Mouse (Mus musculus) spleen, adult 2 months (tissue): ENCODE results near the gene AW011738. TPM values are rescaled to one million over a fixed set of nuclear protein-coding genes. Genes with fewer than 3 reads are reported as not detected.
A peak's percentile ranks its signal among the peaks of the same experiment; 100 is the strongest.

ENCODE experiments used
- DNase-seq, 2 experiments: peaks; one replicate each; pipeline versions ENCODE4 v3.0.0 to v3.0.0-alpha.2; 2012 to 2021; ENCODE audit warnings: low spot score in 2 of 2, low read depth in 1 of 2
- H3K27ac ChIP-seq: fragments of 200-500 bp; 2 replicates; pipeline ENCODE4 v1.5.1; 2012; ENCODE audit warnings: low read length, inconsistent platforms; ENCODE audit not compliant: insufficient read depth
- H3K27me3 ChIP-seq: fragments of 200-500 bp; 2 replicates; pipeline ENCODE4 v1.6.1; 2012; ENCODE audit warnings: mild to moderate bottlenecking, moderate library complexity, low read length, inconsistent platforms; ENCODE audit not compliant: control insufficient read depth, insufficient read depth
- H3K36me3 ChIP-seq: fragments of 200-500 bp; 2 replicates; pipeline ENCODE4 v1.6.1; 2012; ENCODE audit warnings: mild to moderate bottlenecking, low read length, inconsistent platforms; ENCODE audit not compliant: control insufficient read depth, insufficient read depth
- H3K4me1 ChIP-seq: fragments of 200-500 bp; 2 replicates; pipeline ENCODE4 v1.6.1; 2011; ENCODE audit warnings: inconsistent platforms; ENCODE audit not compliant: control insufficient read depth, insufficient read depth, insufficient read length
- H3K4me3 ChIP-seq: fragments of 200-500 bp; 2 replicates; pipeline ENCODE4 v1.5.1; 2011; ENCODE audit warnings: mild to moderate bottlenecking, inconsistent platforms; ENCODE audit not compliant: insufficient read depth, insufficient read length; ENCODE audit errors: extremely low read depth
- CTCF ChIP-seq: fragments of 200-500 bp; IDR thresholded peaks from 2 replicates; pipeline ENCODE4 v1.5.1; 2011; ENCODE audit warnings: mild to moderate bottlenecking, inconsistent platforms; ENCODE audit not compliant: insufficient read depth, insufficient read length, insufficient replicate concordance; ENCODE audit errors: extremely low read depth
- POLR2A ChIP-seq: fragments of 200-500 bp; IDR thresholded peaks from 2 replicates; pipeline ENCODE4 v1.6.1; 2011; ENCODE audit warnings: low read depth, low read length, inconsistent platforms
- WGBS: fragments of 180-500 bp; shearing (Covaris S2); methylation state at CpG from one replicate; pipeline ENCODE4 v1.1.7; 2018; 5-methylcytosine and 5-hydroxymethylcytosine counted together
- polyA plus RNA-seq: library from polyadenylated mRNA; depleted of rRNA; stranded (reverse); fragments of >200 nt; gene quantifications from 2 replicates; pipeline ENCODE4 v1.2.3, GENCODE M21; 2012

AW011738 gene
- polyA plus RNA-seq, 1 experiment = 10.6 TPM

- peaks cover 6% of the 10 kb centered on the region for H3K27me3 ChIP-seq
- peaks cover 7% of the 10 kb centered on the region for H3K4me1 ChIP-seq
- H3K27ac ChIP-seq = no peak overlapping the region
- DNase-seq = no peak
- 77% methylated on average over 8 of the region's 8 CpGs for WGBS
- H3K4me3 ChIP-seq = no peak overlapping the region
- H3K36me3 ChIP-seq = no peaks in the 10 kb centered on the region
- no peak for TF ChIP-seq CTCF
- TF ChIP-seq POLR2A = no peak
Observed at GRCm38 (mm10) chr4:156192421-156193199, 10.5 kb upstream of the AW011738 start.

DNA sequence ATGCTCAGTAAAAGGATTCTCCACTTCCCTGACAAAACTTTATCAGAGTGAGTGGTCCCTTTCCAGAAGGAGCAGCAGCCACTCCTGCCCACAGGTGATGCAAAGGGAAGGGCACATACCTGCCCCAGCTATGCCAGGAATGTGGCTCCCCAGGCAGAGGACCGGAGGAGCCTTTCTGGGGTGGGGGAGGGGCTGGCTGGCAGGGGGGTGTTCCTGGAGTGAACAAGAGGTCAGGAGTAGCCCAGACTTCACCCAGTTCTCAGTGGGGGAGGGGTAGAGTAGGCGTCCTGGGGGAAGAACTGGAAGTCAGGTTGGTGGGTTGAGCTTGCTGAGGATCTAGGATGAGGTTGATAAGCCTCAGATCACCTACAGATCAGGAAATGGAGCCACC is 9.9 kb upstream of the AW011738 start:
- no peaks in the 10 kb centered on the region for H3K36me3 ChIP-seq
- H3K4me3 ChIP-seq = no peak overlapping the region
- peaks cover 6% of the 10 kb centered on the region for H3K27me3 ChIP-seq
- TF ChIP-seq CTCF (no peak), POLR2A (no peak)
- peaks cover 7% of the 10 kb centered on the region for H3K4me1 ChIP-seq
- WGBS = 75% methylated on average over 2 of the region's 2 CpGs
- no peak overlapping the region for H3K27ac ChIP-seq
- DNase-seq = no peak

DNA sequence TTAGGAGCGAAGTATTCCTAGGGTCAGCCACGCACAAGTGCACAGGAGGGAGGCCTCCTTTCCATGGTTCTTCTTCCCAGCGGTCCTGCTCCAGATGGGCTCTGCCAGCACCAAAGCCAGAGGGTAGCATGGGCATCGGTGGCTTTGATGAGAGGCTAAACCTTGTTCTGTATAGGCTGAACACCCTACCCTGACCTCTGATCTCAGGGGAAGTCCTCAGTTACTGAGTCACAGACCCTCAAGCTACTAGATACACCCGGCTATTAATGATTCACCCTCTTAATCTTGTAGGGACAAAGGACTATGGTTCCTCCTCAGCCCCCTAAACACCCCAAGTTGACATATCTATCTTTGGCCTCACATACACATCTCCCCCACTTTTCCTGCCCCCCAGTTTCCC is 9.2 kb upstream of the AW011738 start:
- Histone ChIP-seq H3K4me3 (no peak overlapping the region), H3K27me3 (peaks cover 6% of the 10 kb centered on the region), H3K36me3 (no peaks in the 10 kb centered on the region), H3K4me1 (peaks cover 7% of the 10 kb centered on the region), H3K27ac (no peak overlapping the region)
- WGBS = 92% methylated on average over 5 of the region's 5 CpGs
- DNase-seq = no peak
- TF ChIP-seq CTCF (no peak), POLR2A (no peak)

DNA sequence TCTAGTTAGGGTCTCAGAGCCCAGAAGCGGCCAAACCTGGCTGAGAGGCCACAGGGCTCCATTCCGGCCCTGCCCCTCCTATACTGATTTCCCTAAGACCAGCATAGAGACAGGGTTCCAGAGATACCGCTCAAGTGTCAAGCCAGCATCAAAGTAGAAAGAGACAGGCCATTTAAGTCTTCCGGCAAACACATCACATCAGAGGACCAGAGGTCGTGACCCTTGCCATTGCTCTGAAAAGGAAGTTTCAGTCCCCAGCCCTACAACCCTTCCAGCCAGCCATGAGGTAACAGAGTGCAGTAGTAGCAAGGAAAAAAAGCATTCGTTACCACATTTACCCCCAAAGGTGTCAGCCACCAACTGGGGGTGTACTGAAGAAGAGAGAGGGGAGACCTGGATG is 8.8 kb upstream of the AW011738 start:
- Histone ChIP-seq H3K4me1 (peaks cover 7% of the 10 kb centered on the region), H3K4me3 (no peak overlapping the region), H3K36me3 (no peaks in the 10 kb centered on the region), H3K27ac (no peak overlapping the region), H3K27me3 (peaks cover 6% of the 10 kb centered on the region)
- WGBS = 83% methylated on average over 6 of the region's 6 CpGs
- no peak for TF ChIP-seq CTCF
- TF ChIP-seq POLR2A = no peak
- no peak for DNase-seq

DNA sequence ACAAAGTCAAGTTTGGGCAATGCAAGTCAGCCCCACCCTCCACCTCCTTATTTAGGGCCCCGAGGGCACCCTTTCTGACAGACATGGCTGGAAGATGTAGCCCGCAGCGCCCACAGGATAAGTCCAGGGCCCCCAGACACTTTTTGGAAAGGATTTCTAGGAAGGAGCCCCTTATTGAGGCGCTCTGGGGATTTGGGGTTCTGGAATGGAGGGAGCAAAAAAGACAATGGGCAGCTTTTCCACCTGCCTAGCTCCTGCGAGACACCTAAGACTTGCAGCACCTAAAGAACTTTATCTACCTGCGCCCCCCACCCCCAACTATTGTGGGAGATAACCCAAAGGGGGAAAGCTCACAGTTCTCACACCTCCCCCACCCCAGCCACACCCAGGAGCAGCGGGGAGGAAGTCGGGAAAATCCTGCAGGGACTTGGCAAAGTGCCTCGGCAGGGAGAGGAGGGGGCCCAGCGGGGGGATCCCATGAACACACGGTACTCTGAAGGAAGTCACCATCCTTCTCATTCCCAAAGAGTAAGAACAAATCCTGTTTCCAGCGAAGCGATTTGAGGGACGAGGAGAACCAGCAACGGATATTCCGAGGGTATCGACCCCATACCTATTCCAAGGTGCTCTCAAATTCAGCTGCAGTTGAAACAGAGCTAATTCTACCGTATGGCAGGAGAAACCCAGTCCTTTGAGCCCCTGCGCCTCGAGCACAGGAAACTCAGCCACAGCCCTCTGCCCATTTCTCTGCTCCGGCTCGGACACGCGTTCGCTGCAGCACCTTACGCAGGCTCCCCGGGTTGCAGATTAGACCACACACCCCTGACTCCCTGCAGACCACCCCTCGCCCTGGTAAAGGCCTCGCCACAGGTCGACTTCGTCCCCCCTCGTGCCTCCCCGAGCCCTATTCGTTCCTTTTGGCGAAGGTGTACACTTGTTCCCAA is 6.9 kb upstream of the AW011738 start:
- H3K4me3 ChIP-seq = peak overlapping the region; percentile 68
- peaks cover 12% of the 10 kb centered on the region for H3K4me1 ChIP-seq
- H3K36me3 ChIP-seq = no peaks in the 10 kb centered on the region
- no peak overlapping the region for H3K27ac ChIP-seq
- WGBS = 19% methylated on average over 35 of the region's 35 CpGs
- DNase-seq = no peak
- H3K27me3 ChIP-seq = peaks cover 6% of the 10 kb centered on the region
- TF ChIP-seq CTCF = no peak
- no peak for TF ChIP-seq POLR2A

DNA sequence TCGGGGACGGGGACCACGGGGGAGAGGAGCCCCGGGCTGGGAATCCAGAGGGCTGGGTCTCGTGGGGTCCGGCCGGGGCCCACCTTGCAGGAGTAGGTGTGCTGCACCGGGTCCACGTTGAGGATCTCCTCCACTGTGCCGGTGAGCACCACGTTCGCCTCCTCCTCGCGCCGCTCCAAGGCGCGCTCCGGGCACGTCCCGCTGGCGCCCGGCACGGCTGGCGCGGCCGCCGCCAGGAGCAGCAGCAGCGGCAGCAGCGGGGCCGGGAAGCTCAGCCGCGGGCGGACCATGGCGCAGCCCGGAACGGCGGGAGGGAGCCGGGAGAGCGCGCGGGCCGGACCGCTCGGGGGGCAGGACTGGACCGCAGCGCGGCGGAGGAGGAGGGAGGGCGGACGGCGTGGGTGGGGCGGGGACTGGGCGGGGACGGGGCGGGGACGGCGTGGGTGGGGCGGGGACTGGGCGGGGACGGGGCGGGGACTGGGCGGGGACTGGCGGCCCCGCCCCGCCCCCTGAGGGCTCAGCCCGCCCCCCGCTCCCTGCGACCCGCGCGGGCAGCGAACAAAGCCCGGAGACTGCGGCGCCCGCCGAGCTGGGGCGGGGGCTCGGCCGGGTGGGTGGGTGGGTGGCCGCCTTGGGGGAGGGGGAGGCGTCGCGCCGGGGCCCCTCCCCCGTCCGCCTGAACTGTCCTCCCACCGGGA is 5.8 kb upstream of the AW011738 start, which contains the start of gene Agrn:
Gene Agrn, minus strand, starts transcription at position 358 of the 698 bp plus-strand sequence.
- DNase-seq = peak in 1 of 2 experiments; percentile 45
- H3K4me3 ChIP-seq = peak within 1 kb of the TSS; percentile 76
- TF ChIP-seq CTCF = no peak
- TF ChIP-seq POLR2A = no peak
- peak within 1 kb of the TSS; percentile 78; the same call in 1 of the 2 replicates for H3K27ac ChIP-seq
- WGBS = under 1% methylated on average over 45 of the region's 88 CpGs
- peaks cover 12% of the 10 kb centered on the region for H3K4me1 ChIP-seq
- H3K36me3 ChIP-seq = no peaks in the 10 kb centered on the region
- H3K27me3 ChIP-seq = peaks cover 6% of the 10 kb centered on the region
